Mouse (Mus musculus) MEL (cell line): ENCODE data around the gene Tap2. TPM values are rescaled to one million over a fixed set of nuclear protein-coding genes. Genes with fewer than 3 reads are reported as not detected.

Experiments used
- DNase-seq: peaks from one replicate; pipeline ENCODE4 v3.0.0; 2011; ENCODE audit warnings: low read depth, low spot score
- H3K27ac ChIP-seq: 2 replicates; pipeline ENCODE4 v1.5.1; 2012; ENCODE audit warnings: low read depth, mild to moderate bottlenecking, control low read depth, low read length, moderate library complexity; ENCODE audit not compliant: control insufficient read depth
- H3K27me3 ChIP-seq, 2 experiments: fragments of 150-350 bp in 1 of 2; sonication (generic) in 1 of 2; 2 replicates each; pipeline ENCODE4 v1.6.1; 2012; ENCODE audit warnings: low read length in 2 of 2, mild to moderate bottlenecking in 2 of 2, improper control_type of control experiment in 1 of 2, moderate library complexity in 1 of 2; ENCODE audit not compliant: insufficient read depth in 2 of 2, control insufficient read depth in 1 of 2
- H3K36me3 ChIP-seq, 2 experiments: 2 replicates each; pipeline ENCODE4 v1.6.1; 2012 to 2014; ENCODE audit warnings: low read length in 2 of 2, improper control_type of control experiment in 1 of 2, inconsistent platforms in 1 of 2, mild to moderate bottlenecking in 1 of 2; ENCODE audit not compliant: insufficient read depth in 2 of 2, control insufficient read depth in 1 of 2
- H3K4me1 ChIP-seq, 2 experiments: fragments of 150-350 bp in 1 of 2; sonication (generic) in 1 of 2; 2 replicates each; pipeline ENCODE4 v1.6.1; 2012; ENCODE audit warnings: low read length in 2 of 2, improper control_type of control experiment in 1 of 2, mild to moderate bottlenecking in 1 of 2; ENCODE audit not compliant: insufficient read depth in 2 of 2, control insufficient read depth in 1 of 2
- H3K4me3 ChIP-seq, 2 experiments: fragments of 150-350 bp in 1 of 2; sonication (generic) in 1 of 2; 2 replicates each; pipeline ENCODE4 v1.5.1; 2012; ENCODE audit warnings: low read depth in 2 of 2, low read length in 2 of 2, mild to moderate bottlenecking in 2 of 2, moderate library complexity in 2 of 2, control low read depth in 1 of 2, improper control_type of control experiment in 1 of 2; ENCODE audit not compliant: control insufficient read depth in 1 of 2, insufficient read depth in 1 of 2
- H3K79me2 ChIP-seq: 2 replicates; pipeline ENCODE4 v1.6.1; 2012; ENCODE audit warnings: mild to moderate bottlenecking, low read length, moderate library complexity; ENCODE audit not compliant: control insufficient read depth, poor library complexity, insufficient read depth
- H3K9ac ChIP-seq: 2 replicates; pipeline ENCODE4 v1.6.1; 2012; ENCODE audit warnings: low read depth, mild to moderate bottlenecking, control low read depth, low read length, moderate library complexity; ENCODE audit not compliant: control insufficient read depth, poor library complexity, severe bottlenecking
- H3K9me3 ChIP-seq: fragments of 150-350 bp; sonication (generic); replicated peaks from 2 replicates; pipeline ENCODE4 v1.6.1; 2012; ENCODE audit warnings: mild to moderate bottlenecking, low read length, improper control_type of control experiment, moderate library complexity; ENCODE audit not compliant: insufficient read depth
- CHD1 ChIP-seq: IDR thresholded peaks from 2 replicates; pipeline ENCODE4 v1.6.1; 2012; ENCODE audit warnings: low read depth, mild to moderate bottlenecking, inconsistent platforms, low read length, improper control_type of control experiment
- CHD2 ChIP-seq: IDR thresholded peaks from 2 replicates; pipeline ENCODE4 v1.6.1; 2011; ENCODE audit warnings: low read length, improper control_type of control experiment
- E2F4 ChIP-seq: IDR thresholded peaks from 2 replicates; pipeline ENCODE4 v1.6.1; 2011; ENCODE audit warnings: low read depth, low read length, improper control_type of control experiment, borderline replicate concordance
- EP300 ChIP-seq, 2 experiments: IDR thresholded peaks; 2 replicates each; pipeline ENCODE4 v1.6.1; 2011; ENCODE audit warnings: improper control_type of control experiment in 2 of 2, low read length in 2 of 2, low read depth in 1 of 2, mild to moderate bottlenecking in 1 of 2
- GABPA ChIP-seq: IDR thresholded peaks from 2 replicates; pipeline ENCODE4 v1.6.1; 2012; ENCODE audit warnings: low read depth, mild to moderate bottlenecking, inconsistent platforms, low read length, improper control_type of control experiment, moderate library complexity
- MAX ChIP-seq: IDR thresholded peaks from 2 replicates; pipeline ENCODE4 v1.6.1; 2011; ENCODE audit warnings: low read length, improper control_type of control experiment
- MXI1 ChIP-seq: IDR thresholded peaks from 2 replicates; pipeline ENCODE4 v1.6.1; 2011; ENCODE audit warnings: mild to moderate bottlenecking, low read depth, low read length, improper control_type of control experiment
- NELFE ChIP-seq: IDR thresholded peaks from 2 replicates; pipeline ENCODE4 v1.6.1; 2011; ENCODE audit warnings: low read depth, low read length, improper control_type of control experiment
- NRF1 ChIP-seq: IDR thresholded peaks from 2 replicates; pipeline ENCODE4 v1.6.1; 2014; ENCODE audit warnings: low read depth, mild to moderate bottlenecking, inconsistent platforms, low read length, improper control_type of control experiment, moderate library complexity; ENCODE audit not compliant: poor library complexity, insufficient read depth, severe bottlenecking
- SMC3 ChIP-seq: IDR thresholded peaks from 2 replicates; pipeline ENCODE4 v1.6.1; 2011; ENCODE audit warnings: low read depth, low read length, improper control_type of control experiment
- TAL1 ChIP-seq: IDR thresholded peaks from 2 replicates; pipeline ENCODE4 v1.6.1; 2012; ENCODE audit warnings: mild to moderate bottlenecking, inconsistent platforms, low read length, moderate library complexity, mixed read lengths
- TCF12 ChIP-seq: IDR thresholded peaks from 2 replicates; pipeline ENCODE4 v1.6.1; 2014; ENCODE audit warnings: low read depth, mild to moderate bottlenecking, inconsistent platforms, low read length, improper control_type of control experiment, moderate library complexity
- UBTF ChIP-seq: IDR thresholded peaks from 2 replicates; pipeline ENCODE4 v1.6.1; 2012; ENCODE audit warnings: low read depth, mild to moderate bottlenecking, inconsistent platforms, low read length, improper control_type of control experiment, moderate library complexity, borderline replicate concordance; ENCODE audit not compliant: insufficient read depth
- USF1 ChIP-seq: IDR thresholded peaks from 2 replicates; pipeline ENCODE4 v1.6.1; 2014; ENCODE audit warnings: low read depth, mild to moderate bottlenecking, inconsistent platforms, low read length, improper control_type of control experiment, moderate library complexity
- ZC3H11A ChIP-seq: IDR thresholded peaks from 2 replicates; pipeline ENCODE4 v1.6.1; 2012; ENCODE audit warnings: low read depth, mild to moderate bottlenecking, inconsistent platforms, low read length, improper control_type of control experiment
- ZKSCAN1 ChIP-seq: IDR thresholded peaks from 2 replicates; pipeline ENCODE4 v1.6.1; 2012; ENCODE audit warnings: low read depth, mild to moderate bottlenecking, inconsistent platforms, low read length, improper control_type of control experiment, moderate library complexity
- ZMIZ1 ChIP-seq: IDR thresholded peaks from 2 replicates; pipeline ENCODE4 v1.6.1; 2012; ENCODE audit warnings: low read depth, mild to moderate bottlenecking, inconsistent platforms, low read length, improper control_type of control experiment, moderate library complexity
- polyA plus RNA-seq, 2 experiments: library from polyadenylated mRNA; stranded (reverse) in 1 of 2; unstranded in 1 of 2; fragments of >175 nt in 1 of 2; fragments of >200 nt in 1 of 2; gene quantifications; 2 replicates each; pipeline versions ENCODE4 v1.2.1 to v1.2.4; 2012; ENCODE audit warnings: low replicate concordance in 2 of 2, low read depth in 1 of 2; ENCODE audit not compliant: insufficient read length in 2 of 2, insufficient read depth in 1 of 2, missing spikeins in 1 of 2
- total RNA-seq: library from RNA; depleted of rRNA; stranded (reverse); fragments of 300-350 nt; gene quantifications from 2 replicates; pipeline ENCODE4 v1.2.3, GENCODE M21; 2012

Tap2 gene
- total and polyA plus RNA-seq, 3 experiments = 48.5 to 63.0 TPM; not detected in 1

DNA sequence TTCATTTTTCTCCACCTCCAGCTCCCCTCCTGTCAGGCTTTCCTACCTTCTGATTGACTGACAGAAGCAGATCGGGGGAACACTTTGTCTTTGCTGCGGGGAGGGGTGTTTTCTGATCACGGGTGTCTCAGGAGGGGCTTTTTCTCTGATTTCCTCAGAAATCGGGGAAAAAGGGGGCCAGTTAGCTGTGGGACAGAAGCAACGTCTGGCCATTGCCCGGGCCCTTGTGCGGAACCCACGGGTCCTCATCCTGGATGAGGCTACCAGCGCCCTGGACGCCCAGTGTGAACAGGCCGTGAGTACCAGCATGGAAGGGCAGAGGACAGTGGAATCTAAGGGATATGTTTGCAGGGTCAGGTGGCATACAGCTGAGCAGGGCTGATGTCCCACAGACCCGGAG is 11.8 kb downstream of the Tap2 start:
- Histone ChIP-seq H3K9ac (no peak overlapping the region), H3K9me3 (no peaks in the 10 kb centered on the region), H3K27ac (no peak overlapping the region), H3K27me3 (no peaks in the 10 kb centered on the region), H3K4me3 (no peak overlapping the region), H3K79me2 (no peaks in the 10 kb centered on the region), H3K4me1 (peaks cover 15 to 37% of the 10 kb centered on the region in 2 experiments), H3K36me3 (peaks cover 2 to 33% of the 10 kb centered on the region in 2 experiments; a peak in 3 of 4 replicates)
- no peak for DNase-seq
- TF ChIP-seq USF1 (no peak), CHD1 (no peak), E2F4 (no peak)

DNA sequence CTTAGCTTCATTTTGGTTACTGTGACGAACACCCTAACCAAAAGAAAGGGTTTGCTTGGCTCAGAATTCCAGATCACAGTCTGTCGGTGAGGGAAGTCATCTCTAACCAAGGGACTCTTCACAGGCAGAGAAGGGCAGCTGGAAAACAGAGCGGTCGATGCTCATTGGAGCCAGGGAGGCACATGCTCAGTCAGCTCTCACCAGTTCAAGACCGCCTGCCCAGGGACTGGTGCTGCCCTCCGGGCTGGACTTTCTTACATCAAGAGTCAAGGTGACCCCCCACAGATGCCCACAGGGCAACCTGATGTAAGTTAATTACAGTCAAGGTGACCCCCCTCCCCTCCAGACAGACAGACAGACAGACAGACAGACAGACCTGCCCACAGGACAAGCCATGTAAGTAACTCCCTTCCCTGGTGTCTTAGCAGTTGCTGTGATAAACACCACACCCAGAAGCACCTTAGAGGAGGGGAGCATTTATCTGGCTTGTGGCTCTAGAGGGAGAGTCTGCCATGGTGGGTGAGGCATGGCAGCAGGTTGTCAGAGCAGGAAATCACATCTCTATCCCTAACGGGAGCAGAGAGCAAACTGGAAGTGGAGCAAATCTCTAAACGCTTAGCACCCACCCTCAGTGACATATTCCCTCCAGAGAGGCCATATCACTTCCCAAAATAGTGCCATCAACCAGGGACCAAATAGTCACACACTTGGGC is 14.0 kb downstream of the Tap2 start:
- Histone ChIP-seq H3K36me3 (peaks cover 2 to 19% of the 10 kb centered on the region in 2 experiments; a peak in 3 of 4 replicates), H3K27ac (no peak overlapping the region; the same call in 1 of the 2 replicates), H3K79me2 (no peaks in the 10 kb centered on the region)
- peak; percentile 45 for DNase-seq
- TF ChIP-seq SMC3 (no peak), EP300 (IDR thresholded peaks at IDR 0.05; ENCODE audit: low read depth in 1 of 2, low read length in 2 of 2) (peak in 1 of 2 experiments; percentile 12; a peak in 1 of 4 replicates)
- TF ChIP-seq, all 39 proteins: peak for 1
- no peaks in the 10 kb centered on the region for H3K9me3 ChIP-seq
- no peak overlapping the region for H3K9ac ChIP-seq
- no peaks in the 10 kb centered on the region for H3K27me3 ChIP-seq
- H3K4me3 ChIP-seq = no peak overlapping the region
- H3K4me1 ChIP-seq = peaks cover 7 to 20% of the 10 kb centered on the region in 2 experiments

DNA sequence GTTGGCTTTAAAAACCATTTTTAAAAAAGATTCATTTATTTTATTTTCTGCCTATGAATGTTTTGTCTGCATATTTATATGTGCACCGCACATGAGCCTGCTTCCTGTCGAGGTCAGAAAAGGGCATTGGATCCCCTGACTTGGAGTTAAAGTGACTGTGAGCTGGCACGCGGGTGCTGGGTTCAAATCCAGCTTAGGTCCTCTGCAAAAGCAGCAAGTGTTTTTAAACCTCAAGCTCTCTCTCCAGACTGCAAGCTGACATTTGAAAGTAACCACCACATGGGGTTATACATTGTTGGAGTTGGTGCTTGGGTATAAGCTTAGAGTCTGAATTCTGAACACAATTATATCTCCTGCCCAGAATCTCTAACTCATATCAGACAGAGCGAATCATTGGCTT is 14.7 kb downstream of the Tap2 start:
- TF ChIP-seq ZKSCAN1 (no peak), GABPA (no peak), UBTF (no peak), ZMIZ1 (no peak), TAL1 (no peak), NRF1 (no peak), TCF12 (no peak), ZC3H11A (no peak), MAX (no peak), SMC3 (no peak), USF1 (no peak), MXI1 (no peak), CHD2 (no peak), NELFE (no peak)
- TF ChIP-seq, all 39 proteins: peak for 0
- H3K36me3 ChIP-seq = peaks cover 0 to 18% of the 10 kb centered on the region in 2 experiments; a peak in 2 of 4 replicates
- DNase-seq = no peak

More for the DNA sequence above, 14.7 kb downstream of the Tap2 start:
- no peak overlapping the region for H3K4me3 ChIP-seq
- H3K79me2 ChIP-seq = no peaks in the 10 kb centered on the region
- peaks cover 5 to 20% of the 10 kb centered on the region in 2 experiments for H3K4me1 ChIP-seq
- H3K9ac ChIP-seq = no peak overlapping the region
- no peak overlapping the region for H3K27ac ChIP-seq
- H3K9me3 ChIP-seq = no peaks in the 10 kb centered on the region
- H3K27me3 ChIP-seq = no peaks in the 10 kb centered on the region
